17 mouse cellular contexts compared by ENCODE assay signal in the genomic region with DNA sequence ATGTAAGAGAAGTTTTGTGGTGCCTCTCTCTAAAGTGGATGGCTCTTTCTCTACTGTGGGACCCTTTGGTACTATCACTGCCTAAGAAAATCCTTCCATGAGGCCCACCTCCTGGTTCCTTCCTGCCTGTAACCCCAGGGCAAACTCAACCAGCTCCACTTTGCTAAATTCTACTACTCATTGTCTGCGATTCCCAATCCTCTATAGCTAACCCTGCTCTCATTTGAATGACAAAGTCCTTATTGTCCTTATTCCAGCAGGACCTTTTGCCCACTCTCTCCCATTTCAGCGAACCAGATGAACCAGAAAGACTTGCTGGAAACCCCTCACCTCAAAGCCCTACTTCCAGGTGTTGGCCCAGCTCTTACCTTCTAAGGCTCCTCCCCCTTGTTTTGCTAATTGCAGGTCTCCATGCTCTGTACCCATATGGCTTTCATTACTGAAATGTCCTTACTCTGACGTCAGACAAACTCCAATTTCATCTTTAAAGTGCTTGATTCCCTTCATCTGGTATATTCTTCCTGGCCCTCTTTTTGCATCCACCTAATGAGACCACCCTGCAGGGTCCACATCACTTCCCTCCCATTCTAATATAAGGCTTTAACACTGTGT.
DNase-seq lines count a peak whose midpoint lies in the region; ATAC-seq and TF ChIP-seq lines count a peak whose summit lies in the region.
"Had no signal": no experiment of that assay in that cellular context is flagged by ENCODE, and none has a peak within 500 bp of the region (broad histone marks: within the 10 kb centered on the region; RNA-seq: fewer than 3 reads in every experiment).

No protein-coding gene starts in this region.

- no peaks in the 10 kb centered on the region for H3K9me3 ChIP-seq in heart, embryonic 13.5 days
- no peaks in the 10 kb centered on the region for H3K9me3 ChIP-seq in lung, embryonic 16.5 days (ENCODE audit: control insufficient read depth, low read length)
- H3K9me3 ChIP-seq: hindbrain, embryonic 10.5 days; intestine, embryonic 15.5 days; limb, embryonic 15.5 days; midbrain, embryonic 13.5 days had no signal

- ATAC-seq in heart, embryonic 13.5 days (ENCODE audit: extremely low read depth, insufficient number of reproducible peaks, low FRiP score, low TSS enrichment), result no peak
- ATAC-seq in lung, embryonic 16.5 days (ENCODE audit: low read depth), result no peak
- ATAC-seq: CD4-positive, CD25-positive, alpha-beta regulatory T cell, adult 4 months; intestine, embryonic 15.5 days; midbrain, embryonic 13.5 days; Patski had no signal

- intact Hi-C loops in heart, postnatal 10 days (cut with DNase I), result loop anchor here (5.0 kb wide), 1 partner anchor 101 kb away; no protein-coding TSS in a partner anchor

- TF ChIP-seq POLR2A in myocyte (IDR thresholded peaks at IDR 0.05; ENCODE audit: insufficient read length, low read depth), result no peak
- no peak for TF ChIP-seq POLR2A in cerebellum, adult 2 months (IDR thresholded peaks at IDR 0.05; ENCODE audit: borderline replicate concordance, insufficient read depth, low read length)

- no peak overlapping the region for H3K9ac ChIP-seq in heart, embryonic 13.5 days
- 0 out of 2 replicates have a peak overlapping the region, but pooled peaks have one; percentile 8 for H3K9ac ChIP-seq in lung, embryonic 16.5 days (ENCODE audit: low read length)
- H3K9ac ChIP-seq: intestine, embryonic 15.5 days; limb, embryonic 15.5 days; midbrain, embryonic 13.5 days had no signal

- no peaks in the 10 kb centered on the region for H3K27me3 ChIP-seq in heart, embryonic 13.5 days (replicated peaks)
- no peaks in the 10 kb centered on the region for H3K27me3 ChIP-seq in lung, embryonic 16.5 days (ENCODE audit: control insufficient read depth, insufficient read depth, low read depth, low read length)
- no peaks in the 10 kb centered on the region for H3K27me3 ChIP-seq in myocyte (ENCODE audit: control insufficient read depth, insufficient read depth, insufficient read length)
- no peaks in the 10 kb centered on the region for H3K27me3 ChIP-seq in cerebellum, adult 2 months (ENCODE audit: control insufficient read depth, insufficient read depth, low read length)
- H3K27me3 ChIP-seq: intestine, embryonic 15.5 days; limb, embryonic 15.5 days; midbrain, embryonic 13.5 days; Patski had no signal

- H3K4me1 ChIP-seq in heart, embryonic 13.5 days, result peaks cover 94% of the 10 kb centered on the region
- H3K4me1 ChIP-seq in lung, embryonic 16.5 days (replicated peaks; ENCODE audit: control insufficient read depth, insufficient read depth, low read length), result peaks cover 56% of the 10 kb centered on the region
- H3K4me1 ChIP-seq in brown adipose tissue, adult 24 weeks (ENCODE audit: control insufficient read depth, insufficient read depth, insufficient read length, low read length), result peaks cover 51% of the 10 kb centered on the region
- H3K4me1 ChIP-seq in cerebellum, adult 2 months (ENCODE audit: control insufficient read depth, insufficient read depth, low read length), result peaks cover 51% of the 10 kb centered on the region

- peaks cover 48% of the 10 kb centered on the region for H3K79me2 ChIP-seq in myocyte (ENCODE audit: control insufficient read depth, insufficient read depth)

- H3K4me2 ChIP-seq in heart, embryonic 13.5 days, result no peak overlapping the region
- no peak overlapping the region for H3K4me2 ChIP-seq in lung, embryonic 16.5 days (ENCODE audit: low read depth, low read length)
- H3K4me2 ChIP-seq in myocyte (ENCODE audit: low read depth), result peak overlapping the region; percentile 48
- H3K4me2 ChIP-seq: limb, embryonic 15.5 days; midbrain, embryonic 13.5 days had no signal

- H3K36me3 ChIP-seq in heart, embryonic 13.5 days, result peaks cover 3% of the 10 kb centered on the region; the same call in 1 of the 2 replicates
- H3K36me3 ChIP-seq in lung, embryonic 16.5 days (ENCODE audit: control insufficient read depth, insufficient read depth, low read length), result no peaks in the 10 kb centered on the region
- H3K36me3 ChIP-seq in myocyte (ENCODE audit: control insufficient read depth, insufficient read depth), result no peaks in the 10 kb centered on the region
- H3K36me3 ChIP-seq: hindbrain, embryonic 10.5 days; intestine, embryonic 15.5 days; limb, embryonic 15.5 days; midbrain, embryonic 13.5 days had no signal

- no peak overlapping the region for H3K4me3 ChIP-seq in heart, embryonic 13.5 days
- H3K4me3 ChIP-seq in lung, embryonic 16.5 days (ENCODE audit: low read length), result no peak overlapping the region
- no peak overlapping the region for H3K4me3 ChIP-seq in brown adipose tissue, adult 24 weeks (ENCODE audit: insufficient read depth, low read depth, low read length)
- H3K4me3 ChIP-seq in myocyte, result no peak overlapping the region
- no peak overlapping the region for H3K4me3 ChIP-seq in cerebellum, adult 2 months (replicated peaks; ENCODE audit: insufficient read depth, low read depth, low read length)
- H3K4me3 ChIP-seq: hindbrain, embryonic 10.5 days; intestine, embryonic 15.5 days; limb, embryonic 15.5 days; midbrain, embryonic 13.5 days had no signal

- 58% methylated on average over 3 of the region's 3 CpGs for WGBS in heart, embryonic 13.5 days
- 37% methylated on average over 3 of the region's 3 CpGs for WGBS in lung, embryonic 16.5 days
- 71% methylated on average over 3 of the region's 3 CpGs for WGBS in cerebellum, adult 2 months

- TF ChIP-seq CTCF in cerebellum, adult 2 months (IDR thresholded peaks at IDR 0.05; ENCODE audit: borderline replicate concordance, insufficient read depth, low read depth, low read length), result no peak

- H3K27ac ChIP-seq in heart, embryonic 13.5 days (replicated peaks), result peak overlapping the region; percentile 85
- peak overlapping the region; percentile 53 for H3K27ac ChIP-seq in lung, embryonic 16.5 days (ENCODE audit: low read length)
- H3K27ac ChIP-seq in brown adipose tissue, adult 24 weeks (replicated peaks; ENCODE audit: low read depth, low read length), result peak overlapping the region; percentile 35
- H3K27ac ChIP-seq in cerebellum, adult 2 months (ENCODE audit: insufficient read depth, low read length), result no peak overlapping the region
- H3K27ac ChIP-seq: hindbrain, embryonic 10.5 days; midbrain, embryonic 13.5 days had no signal

- H3ac ChIP-seq in myocyte (ENCODE audit: control insufficient read depth, insufficient read length), result no peak overlapping the region

- DNase-seq in heart, postnatal 10 days, result no peak
- no peak for DNase-seq in lung, postnatal 25 days (ENCODE audit: low spot score)
- no peak for DNase-seq in cerebellum, adult 2 months
- DNase-seq: cerebellum, adult 18-20 months; kidney, postnatal 10 days; lung, adult 2 months; spleen, adult 18-20 months had no signal

TF ChIP-seq in myocyte, 11 proteins besides CTCF, POLR2A, EP300 and RAD21:
- TF ChIP-seq MYOG (IDR thresholded peaks at IDR 0.05; ENCODE audit: control insufficient read depth in 1 of 3, insufficient read depth in 1 of 3, insufficient read length in 2 of 3, low read depth in 2 of 3), result no peak
- no peak for TF ChIP-seq REST (IDR thresholded peaks at IDR 0.05; ENCODE audit: insufficient read depth, insufficient read length)
- TF ChIP-seq MYOD1 (IDR thresholded peaks at IDR 0.05; ENCODE audit: control insufficient read depth in 1 of 3, insufficient read length in 2 of 3, low read depth in 2 of 3), result no peak
- TF ChIP-seq TCF12 (IDR thresholded peaks at IDR 0.05; ENCODE audit: insufficient read depth, poor library complexity, severe bottlenecking), result no peak
